Mouse (Mus musculus) E14TG2a.4 (cell line): ENCODE data around the gene Chaf1b.

ENCODE experiments used
- H3K27me3 ChIP-seq: 2 replicates; pipeline ENCODE4 v1.6.1; 2014; ENCODE audit warnings: low read length, control low read depth; ENCODE audit not compliant: insufficient read depth
- H3K36me3 ChIP-seq: 2 replicates; pipeline ENCODE4 v1.6.1; 2014; ENCODE audit warnings: low read length, control low read depth; ENCODE audit not compliant: insufficient read depth
- H3K4me1 ChIP-seq: replicated peaks from 2 replicates; pipeline ENCODE4 v1.6.1; 2014; ENCODE audit warnings: low read depth, low read length, control low read depth
- H3K4me3 ChIP-seq: replicated peaks from 2 replicates; pipeline ENCODE4 v1.5.1; 2014; ENCODE audit warnings: mild to moderate bottlenecking, low read length
- H3K9me3 ChIP-seq: 2 replicates; pipeline ENCODE4 v1.6.1; 2014; ENCODE audit warnings: low read length, control low read depth
- CTCF ChIP-seq: conservative IDR thresholded peaks from 2 replicates; pipeline ENCODE4 v1.5.1; 2014; ENCODE audit warnings: low read length
- NANOG ChIP-seq: IDR thresholded peaks from 2 replicates; pipeline ENCODE4 v1.6.1; 2014; ENCODE audit warnings: borderline replicate concordance, low read length, mixed read lengths
- POU5F1 ChIP-seq: IDR thresholded peaks from 2 replicates; pipeline ENCODE4 v1.6.1; 2014; ENCODE audit warnings: low read length, borderline replicate concordance

Gene Chaf1b

GRCm38 (mm10) chr16:93934588-93934987 lies 50.9 kb downstream of the Chaf1b start:
- TF ChIP-seq POU5F1 (no peak), CTCF (no peak), NANOG (no peak)
- Histone ChIP-seq H3K27me3 (peaks cover 13% of the 10 kb centered on the region), H3K4me1 (peaks cover 30% of the 10 kb centered on the region), H3K4me3 (no peak overlapping the region), H3K36me3 (no peaks in the 10 kb centered on the region), H3K9me3 (no peaks in the 10 kb centered on the region)

GRCm38 (mm10) chr16:93935009-93935408 lies 51.3 kb downstream of the Chaf1b start:
- H3K4me3 ChIP-seq = no peak overlapping the region
- peaks cover 13% of the 10 kb centered on the region for H3K27me3 ChIP-seq
- H3K9me3 ChIP-seq = no peaks in the 10 kb centered on the region
- no peaks in the 10 kb centered on the region for H3K36me3 ChIP-seq
- TF ChIP-seq CTCF (no peak), NANOG (no peak), POU5F1 (no peak)
- H3K4me1 ChIP-seq = peaks cover 30% of the 10 kb centered on the region

GRCm38 (mm10) chr16:93938400-93938846 lies 54.7 kb downstream of the Chaf1b start:
- Histone ChIP-seq H3K9me3 (no peaks in the 10 kb centered on the region), H3K4me1 (peaks cover 37% of the 10 kb centered on the region), H3K4me3 (no peak overlapping the region), H3K36me3 (no peaks in the 10 kb centered on the region), H3K27me3 (peaks cover 13% of the 10 kb centered on the region)
- TF ChIP-seq NANOG (no peak), CTCF (peak; percentile 87)

GRCm38 (mm10) chr16:93939961-93940360 lies 56.3 kb downstream of the Chaf1b start:
- Histone ChIP-seq H3K4me3 (no peak overlapping the region), H3K4me1 (peaks cover 26% of the 10 kb centered on the region), H3K36me3 (no peaks in the 10 kb centered on the region), H3K9me3 (no peaks in the 10 kb centered on the region), H3K27me3 (peaks cover 13% of the 10 kb centered on the region)
- TF ChIP-seq POU5F1 (no peak), CTCF (no peak)

GRCm38 (mm10) chr16:93941781-93942567 lies 58.3 kb downstream of the Chaf1b start:
- Histone ChIP-seq H3K27me3 (peaks cover 1% of the 10 kb centered on the region), H3K36me3 (no peaks in the 10 kb centered on the region), H3K4me1 (peaks cover 22% of the 10 kb centered on the region), H3K9me3 (no peaks in the 10 kb centered on the region), H3K4me3 (no peak overlapping the region)
- TF ChIP-seq CTCF (no peak), POU5F1 (no peak), NANOG (no peak)

- Histone ChIP-seq H3K4me3 (no peak overlapping the region), H3K4me1 (peaks cover 22% of the 10 kb centered on the region), H3K36me3 (no peaks in the 10 kb centered on the region), H3K9me3 (no peaks in the 10 kb centered on the region), H3K27me3 (no peaks in the 10 kb centered on the region; the same call in 1 of the 2 replicates)
- TF ChIP-seq POU5F1 = no peak
- TF ChIP-seq CTCF = no peak; the same call in 1 of the 2 replicates
- no peak for TF ChIP-seq NANOG
Measured at GRCm38 (mm10) chr16:93942796-93943502, 59.2 kb downstream of the Chaf1b start.

- no peaks in the 10 kb centered on the region; the same call in 1 of the 2 replicates for H3K27me3 ChIP-seq
- H3K4me3 ChIP-seq = no peak overlapping the region
- H3K4me1 ChIP-seq = peaks cover 19% of the 10 kb centered on the region
- H3K9me3 ChIP-seq = no peaks in the 10 kb centered on the region
- H3K36me3 ChIP-seq = no peaks in the 10 kb centered on the region
- TF ChIP-seq NANOG = no peak
- no peak for TF ChIP-seq POU5F1
- TF ChIP-seq CTCF = no peak
Measured at GRCm38 (mm10) chr16:93944301-93944700, 60.6 kb downstream of the Chaf1b start.

GRCm38 (mm10) chr16:93947396-93947795 lies 63.7 kb downstream of the Chaf1b start:
- no peak overlapping the region for H3K4me3 ChIP-seq
- no peak for TF ChIP-seq CTCF
- TF ChIP-seq NANOG = no peak
- no peak for TF ChIP-seq POU5F1
- H3K36me3 ChIP-seq = no peaks in the 10 kb centered on the region
- H3K4me1 ChIP-seq = peaks cover 19% of the 10 kb centered on the region
- H3K27me3 ChIP-seq = no peaks in the 10 kb centered on the region; the same call in 1 of the 2 replicates
- no peaks in the 10 kb centered on the region for H3K9me3 ChIP-seq
